Mouse (Mus musculus) lung, postnatal 0 days (tissue): ENCODE measurements around the gene Glis2. TPM values are rescaled to one million over a fixed set of nuclear protein-coding genes. Genes with fewer than 3 reads are reported as not detected.

ENCODE experiments used
- ATAC-seq: fragments of 200-750 bp; cut with Nextera tagmentation; 2 replicates; pipeline ENCODE4 v1.8.0; 2017; ENCODE audit warnings: moderate library complexity
- DNase-seq: peaks from one replicate; pipeline ENCODE4 v3.0.0-alpha.2; 2016; ENCODE audit warnings: low spot score
- H3K27ac ChIP-seq: fragments of 300-500 bp; sonication (generic); 2 replicates; pipeline ENCODE4 v1.5.1; 2014; ENCODE audit warnings: antibody characterized with exemption, mild to moderate bottlenecking, low read length, mixed read lengths
- H3K27me3 ChIP-seq: fragments of 300-500 bp; sonication (generic); replicated peaks from 2 replicates; pipeline ENCODE4 v1.6.1; 2014; ENCODE audit warnings: low read length, mixed read lengths; ENCODE audit not compliant: insufficient read depth
- H3K36me3 ChIP-seq: fragments of 300-500 bp; sonication (generic); 2 replicates; pipeline ENCODE4 v1.6.1; 2014; ENCODE audit warnings: low read length, mixed read lengths; ENCODE audit not compliant: insufficient read depth
- H3K4me1 ChIP-seq: fragments of 300-500 bp; sonication (generic); 2 replicates; pipeline ENCODE4 v1.6.1; 2014; ENCODE audit warnings: antibody characterized with exemption, low read depth, low read length, mixed read lengths; ENCODE audit not compliant: insufficient read depth
- H3K4me2 ChIP-seq: fragments of 300-500 bp; sonication (generic); replicated peaks from 2 replicates; pipeline ENCODE4 v1.6.1; 2014; ENCODE audit warnings: low read depth, mild to moderate bottlenecking, low read length, moderate library complexity, mixed read lengths
- H3K4me3 ChIP-seq: fragments of 300-500 bp; sonication (generic); 2 replicates; pipeline ENCODE4 v1.5.1; 2014; ENCODE audit warnings: low read depth, low read length
- H3K9ac ChIP-seq: fragments of 300-500 bp; sonication (generic); replicated peaks from 2 replicates; pipeline ENCODE4 v1.6.1; 2014; ENCODE audit warnings: low read depth, mild to moderate bottlenecking
- H3K9me3 ChIP-seq: fragments of 300-500 bp; sonication (generic); 2 replicates; pipeline ENCODE4 v1.6.1; 2016; ENCODE audit warnings: low read length, mixed read lengths
- CTCF ChIP-seq: IDR thresholded peaks from 2 replicates; pipeline ENCODE4 v1.5.1; 2016; ENCODE audit warnings: antibody characterized with exemption, mild to moderate bottlenecking
- EP300 ChIP-seq: IDR thresholded peaks from 2 replicates; pipeline ENCODE4 v1.6.1; 2016; ENCODE audit warnings: antibody characterized with exemption, mild to moderate bottlenecking, control low read depth
- WGBS: fragments of 180-500 bp; shearing (Covaris S2); extraction: QIAGEN DNeasy Blood & Tissue Kit; methylation state at CpG from one replicate; pipeline ENCODE4 v1.1.7; 2014; 5-methylcytosine and 5-hydroxymethylcytosine counted together
- polyA plus RNA-seq: library from polyadenylated mRNA; unstranded; fragments of >200 nt; fragmentation: Nextera tagmentation; extraction: Ambion mirVana; gene quantifications from 2 replicates; pipeline ENCODE4 v1.2.1, GENCODE M21; 2015

The Glis2 gene
- polyA plus RNA-seq, 1 experiment from 2014 or later = 20.7 TPM

DNA sequence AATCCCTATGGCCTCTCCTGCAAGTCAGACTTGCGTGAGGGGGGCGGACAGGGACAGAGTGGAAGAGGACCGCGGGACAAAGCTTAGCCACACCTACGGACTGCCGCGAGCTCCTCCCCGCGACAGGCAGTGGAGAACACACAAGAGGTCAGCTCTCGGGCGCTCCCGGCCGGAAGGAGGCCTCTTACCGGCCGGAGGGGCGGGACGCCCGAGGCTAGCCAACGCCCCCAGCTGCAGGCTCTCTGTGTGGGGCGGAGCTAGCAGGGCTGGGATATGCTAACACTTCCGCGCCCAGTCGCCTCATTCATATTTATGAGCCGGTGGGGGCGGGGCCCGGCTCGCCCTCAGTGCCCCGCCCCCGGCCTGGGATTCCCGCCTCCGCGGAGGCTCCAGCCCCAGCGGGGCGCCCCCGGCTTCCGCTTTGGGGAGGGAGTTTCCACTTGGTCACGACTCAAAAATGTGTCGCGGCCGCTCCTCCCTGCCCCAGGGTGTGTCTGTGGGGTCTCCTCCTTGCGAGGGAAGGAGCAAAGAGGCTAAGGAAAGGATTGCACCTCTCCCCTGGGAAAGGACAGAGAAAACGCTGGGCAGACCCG lies 7.9 kb upstream of the Glis2 start:
- Histone ChIP-seq H3K27ac (peak overlapping the region; percentile 90), H3K27me3 (no peaks in the 10 kb centered on the region), H3K36me3 (no peaks in the 10 kb centered on the region), H3K9me3 (no peaks in the 10 kb centered on the region), H3K4me3 (peak overlapping the region; percentile 43), H3K4me1 (peaks cover 10% of the 10 kb centered on the region), H3K9ac (0 out of 2 replicates have a peak overlapping the region, but pooled peaks have one; percentile 5), H3K4me2 (peak overlapping the region; percentile 58)
- DNase-seq (peak; percentile 100), ATAC-seq (peak; percentile 99)
- WGBS = 1% methylated on average over 41 of the region's 43 CpGs
- TF ChIP-seq CTCF (peak; percentile 45; the same call in 1 of the 2 replicates), EP300 (peak; percentile 78)

- DNase-seq (peak; percentile 66), ATAC-seq (no peak)
- no peak overlapping the region for H3K4me3 ChIP-seq
- H3K4me1 ChIP-seq = peaks cover 10% of the 10 kb centered on the region
- H3K9me3 ChIP-seq = no peaks in the 10 kb centered on the region
- peak overlapping the region; percentile 58; the same call in 1 of the 2 replicates for H3K4me2 ChIP-seq
- H3K9ac ChIP-seq = no peak overlapping the region
- H3K27me3 ChIP-seq = no peaks in the 10 kb centered on the region
- H3K27ac ChIP-seq = peak overlapping the region; percentile 90
- TF ChIP-seq CTCF (no peak), EP300 (peak; percentile 14; the same call in 1 of the 2 replicates)
- H3K36me3 ChIP-seq = no peaks in the 10 kb centered on the region
- WGBS = 32% methylated on average over 5 of the region's 5 CpGs
These were observed 6.8 kb upstream of the Glis2 start for GRCm38 (mm10) chr16:4587516-4588210.

GRCm38 (mm10) chr16:4590236-4590635 lies 4.3 kb upstream of the Glis2 start:
- no peak overlapping the region for H3K4me3 ChIP-seq
- H3K4me2 ChIP-seq = no peak overlapping the region
- H3K36me3 ChIP-seq = no peaks in the 10 kb centered on the region
- no peaks in the 10 kb centered on the region for H3K27me3 ChIP-seq
- no peak overlapping the region for H3K27ac ChIP-seq
- peaks cover 19% of the 10 kb centered on the region for H3K4me1 ChIP-seq
- H3K9me3 ChIP-seq = no peaks in the 10 kb centered on the region
- DNase-seq = peak; percentile 35
- 94% methylated on average over 9 of the region's 9 CpGs for WGBS
- no peak for ATAC-seq
- H3K9ac ChIP-seq = no peak overlapping the region
- TF ChIP-seq EP300 = no peak
- no peak for TF ChIP-seq CTCF

DNA sequence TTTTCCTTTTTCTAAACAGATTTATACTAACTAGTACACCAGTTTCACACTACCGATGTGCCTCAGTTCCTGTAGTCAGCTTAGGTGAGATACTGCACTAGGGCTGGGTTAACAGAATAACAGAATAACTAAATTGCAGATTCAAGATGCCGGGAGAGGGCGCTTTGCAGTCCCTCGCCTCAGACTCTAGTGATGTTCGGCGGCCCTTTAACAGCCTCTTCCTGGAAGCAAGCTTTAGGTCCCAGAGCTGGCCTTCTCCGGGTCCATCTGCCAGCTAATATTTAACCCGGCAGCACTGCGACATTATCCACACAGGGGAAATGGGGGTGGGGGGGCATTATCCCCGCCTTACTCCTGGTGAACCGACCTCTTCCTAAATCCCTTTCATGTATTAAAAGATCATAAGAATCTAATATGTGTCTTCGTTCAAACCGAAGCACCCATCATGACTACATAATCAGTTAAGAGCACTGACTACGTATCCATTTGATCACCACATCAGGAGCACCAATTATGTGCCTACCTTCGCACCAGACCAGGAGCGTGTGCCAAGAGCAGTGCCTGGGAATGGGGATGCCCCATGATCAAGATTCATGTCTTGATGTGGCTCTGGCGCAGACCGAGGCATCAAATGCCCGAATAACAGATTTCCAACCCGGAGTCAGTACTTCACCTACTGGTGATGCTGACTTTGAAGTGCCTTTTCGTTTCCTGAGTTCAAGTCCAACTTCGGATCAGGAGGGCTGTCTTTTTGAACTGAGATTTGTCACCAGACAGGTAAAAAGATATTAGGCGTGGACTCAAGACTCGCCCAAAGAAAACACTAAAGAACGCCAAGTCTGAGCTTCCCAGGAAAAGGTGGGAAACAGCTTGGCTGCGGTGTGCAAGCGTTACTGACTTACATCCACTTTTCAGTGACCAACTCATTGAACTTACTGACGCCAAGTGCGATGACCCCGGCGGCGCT lies 1.3 kb upstream of the Glis2 start:
- Histone ChIP-seq H3K9me3 (no peaks in the 10 kb centered on the region), H3K27ac (peak overlapping the region; percentile 88), H3K4me3 (peak overlapping the region; percentile 79), H3K4me2 (peak overlapping the region; percentile 78), H3K27me3 (no peaks in the 10 kb centered on the region), H3K9ac (peak overlapping the region; percentile 65), H3K36me3 (no peaks in the 10 kb centered on the region), H3K4me1 (peaks cover 28% of the 10 kb centered on the region)
- 12% methylated on average over 32 of the region's 32 CpGs for WGBS
- TF ChIP-seq EP300 (no peak), CTCF (peak; percentile 72)
- ATAC-seq (no peak), DNase-seq (peak; percentile 88)

DNA sequence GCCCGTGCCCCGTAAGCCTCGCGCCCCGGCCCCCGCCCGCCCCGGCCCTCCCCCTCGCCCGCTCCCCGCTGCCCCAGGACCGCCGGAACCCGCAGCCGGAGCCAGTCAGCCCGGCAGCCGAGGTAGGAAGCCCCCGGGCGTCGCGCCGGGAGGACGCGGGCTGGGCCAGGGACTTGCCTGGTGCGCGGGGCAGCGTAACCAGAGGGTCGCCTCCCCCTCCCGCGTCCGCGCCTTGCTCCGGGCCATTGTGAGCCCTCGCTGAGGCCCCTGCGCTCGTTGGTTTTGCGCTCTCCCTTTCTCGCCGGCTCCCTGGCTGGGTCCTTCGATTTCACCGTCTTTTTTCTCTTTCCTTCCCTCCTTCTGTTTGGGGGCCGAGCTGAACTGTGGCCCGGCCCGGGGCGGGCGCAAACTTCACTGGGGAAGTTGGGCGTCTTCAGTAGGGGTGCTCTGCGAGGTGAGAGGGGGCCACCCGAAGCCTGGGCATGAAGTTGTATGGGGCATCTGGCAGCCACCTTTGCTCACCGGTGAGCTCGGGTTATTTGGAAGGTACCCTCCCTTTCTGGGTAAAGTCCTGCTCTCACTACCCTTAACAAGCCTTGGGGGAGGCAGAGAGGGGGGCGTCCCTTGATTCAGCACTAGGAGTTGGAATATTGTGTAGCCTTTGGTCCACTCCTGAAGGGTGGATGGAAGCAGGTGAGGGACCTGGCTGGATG lies 457 bp downstream of the Glis2 start:
- ATAC-seq = peak; percentile 21
- 1% methylated on average over 42 of the region's 52 CpGs for WGBS

More for the DNA sequence above, 457 bp downstream of the Glis2 start:
- H3K27ac ChIP-seq = peak overlapping the region; percentile 88
- peaks cover 35% of the 10 kb centered on the region for H3K4me1 ChIP-seq
- no peak for DNase-seq
- peak overlapping the region; percentile 78 for H3K4me2 ChIP-seq
- no peaks in the 10 kb centered on the region for H3K9me3 ChIP-seq
- H3K9ac ChIP-seq = peak overlapping the region; percentile 65
- H3K4me3 ChIP-seq = peak overlapping the region; percentile 79
- H3K27me3 ChIP-seq = no peaks in the 10 kb centered on the region
- TF ChIP-seq EP300 (no peak), CTCF (no peak)
- H3K36me3 ChIP-seq = no peaks in the 10 kb centered on the region
